Mouse (Mus musculus): Measurements from ENCODE around the gene Pcyt2.

Pcyt2 gene

GRCm38 (mm10) chr11:120575940-120576339, 41.8 kb downstream of the Pcyt2 start:
- in situ Hi-C loops (cut with MboI; ENCODE audit: low pct_unique_long_range_greater_than_20kb in 1 of 2, low sequenced_read_pairs in 2 of 2, unreplicated experiment in 1 of 2): no loop called here

GRCm38 (mm10) chr11:120575046-120575445, 42.7 kb downstream of the Pcyt2 start:
- in situ Hi-C loops (cut with MboI; ENCODE audit: low pct_unique_long_range_greater_than_20kb in 1 of 2, low sequenced_read_pairs in 2 of 2, unreplicated experiment in 1 of 2): no loop called here

- in situ Hi-C loops (cut with MboI; ENCODE audit: low pct_unique_long_range_greater_than_20kb in 1 of 2, low sequenced_read_pairs in 2 of 2, unreplicated experiment in 1 of 2): no loop called here
Observed at GRCm38 (mm10) chr11:120574278-120574600, 43.5 kb downstream of the Pcyt2 start.

- in situ Hi-C loops (cut with MboI; ENCODE audit: low pct_unique_long_range_greater_than_20kb in 1 of 2, low sequenced_read_pairs in 2 of 2, unreplicated experiment in 1 of 2): no loop called here
Observed at GRCm38 (mm10) chr11:120573585-120574277, 44.0 kb downstream of the Pcyt2 start.

- in situ Hi-C loops (cut with MboI; ENCODE audit: low pct_unique_long_range_greater_than_20kb in 1 of 2, low sequenced_read_pairs in 2 of 2, unreplicated experiment in 1 of 2): no loop called here
Observed at GRCm38 (mm10) chr11:120572752-120573584, 44.8 kb downstream of the Pcyt2 start, which contains the start of gene P4hb. Gene P4hb (minus strand): TSS chr11:120573253.

GRCm38 (mm10) chr11:120572417-120572751, 45.4 kb downstream of the Pcyt2 start:
- in situ Hi-C loops (cut with MboI; ENCODE audit: low pct_unique_long_range_greater_than_20kb in 1 of 2, low sequenced_read_pairs in 2 of 2, unreplicated experiment in 1 of 2): no loop called here

- in situ Hi-C loops (cut with MboI; ENCODE audit: low pct_unique_long_range_greater_than_20kb in 1 of 2, low sequenced_read_pairs in 2 of 2, unreplicated experiment in 1 of 2): no loop called here
Observed at GRCm38 (mm10) chr11:120571754-120572416, 45.9 kb downstream of the Pcyt2 start.

- in situ Hi-C loops (cut with MboI; ENCODE audit: low pct_unique_long_range_greater_than_20kb in 1 of 2, low sequenced_read_pairs in 2 of 2, unreplicated experiment in 1 of 2): no loop called here
Observed at GRCm38 (mm10) chr11:120571122-120571521, 46.6 kb downstream of the Pcyt2 start.

- in situ Hi-C loops (cut with MboI; ENCODE audit: low pct_unique_long_range_greater_than_20kb in 1 of 2, low sequenced_read_pairs in 2 of 2, unreplicated experiment in 1 of 2): no loop called here
Observed at GRCm38 (mm10) chr11:120568324-120568723, 49.4 kb downstream of the Pcyt2 start.

GRCm38 (mm10) chr11:120565114-120565513, 52.6 kb downstream of the Pcyt2 start:
- in situ Hi-C loops (cut with MboI; ENCODE audit: low pct_unique_long_range_greater_than_20kb in 1 of 2, low sequenced_read_pairs in 2 of 2, unreplicated experiment in 1 of 2): no loop called here

- in situ Hi-C loops (cut with MboI; ENCODE audit: low pct_unique_long_range_greater_than_20kb in 1 of 2, low sequenced_read_pairs in 2 of 2, unreplicated experiment in 1 of 2): loop anchor here in 1 of 2 experiments (5.0 kb wide), 1 partner anchor 46 kb away; no protein-coding TSS in a partner anchor
Observed at GRCm38 (mm10) chr11:120562949-120563348, 54.8 kb downstream of the Pcyt2 start.

GRCm38 (mm10) chr11:120560952-120561728, 56.6 kb downstream of the Pcyt2 start:
- in situ Hi-C loops (cut with MboI; ENCODE audit: low pct_unique_long_range_greater_than_20kb in 1 of 2, low sequenced_read_pairs in 2 of 2, unreplicated experiment in 1 of 2): loop anchor here in 1 of 2 experiments (5.0 kb wide), 1 partner anchor 44 kb away; no protein-coding TSS in a partner anchor
